Mouse (Mus musculus) brain, embryonic 14.5 days (tissue): ENCODE measurements at regions not wholly inside any gene's neighbourhood (a gene's known extent, or its start where the extent isn't known, plus 50 kb on each side); places are given as distances from the start of the nearest gene placed in this dataset.
A peak's percentile ranks its signal among the peaks of the same experiment; 100 is the strongest.

Experiments used
- DNase-seq: peaks from one replicate; pipeline ENCODE4 v3.0.0-alpha.2; 2011; ENCODE audit warnings: low read depth
- CTCF ChIP-seq: fragments of 200-500 bp; IDR thresholded peaks from 2 replicates; pipeline ENCODE4 v1.5.1; 2012; ENCODE audit warnings: inconsistent platforms, mild to moderate bottlenecking, moderate library complexity, borderline replicate concordance; ENCODE audit not compliant: insufficient read depth, insufficient read length; ENCODE audit errors: extremely low read depth
- POLR2A ChIP-seq: fragments of 200-500 bp; IDR thresholded peaks from 2 replicates; pipeline ENCODE4 v1.6.1; 2012; ENCODE audit warnings: mild to moderate bottlenecking, inconsistent platforms, borderline replicate concordance; ENCODE audit not compliant: poor library complexity, insufficient read depth, insufficient read length, severe bottlenecking; ENCODE audit errors: extremely low read depth

- peak; percentile 46 for DNase-seq
- TF ChIP-seq POLR2A = no peak
- TF ChIP-seq CTCF = no peak
These were observed 53.4 kb upstream of the Trpc3 start for GRCm38 (mm10) chr3:36743399-36743798.

GRCm38 (mm10) chr3:36754358-36754950, 64.5 kb upstream of the Trpc3 start:
- TF ChIP-seq POLR2A (no peak), CTCF (no peak)
- no peak for DNase-seq

- DNase-seq = no peak
- TF ChIP-seq POLR2A = no peak
- TF ChIP-seq CTCF = no peak
These were observed 72.2 kb upstream of the Trpc3 start for GRCm38 (mm10) chr3:36762065-36762653.

- TF ChIP-seq POLR2A (no peak), CTCF (no peak)
- no peak for DNase-seq
These were observed 72.9 kb upstream of the Trpc3 start for GRCm38 (mm10) chr3:36762847-36763246.

- no peak for TF ChIP-seq POLR2A
- no peak for TF ChIP-seq CTCF
These were observed 74.8 kb upstream of the Trpc3 start for GRCm38 (mm10) chr3:36764741-36765140.

GRCm38 (mm10) chr3:36770096-36770495, 80.1 kb upstream of the Trpc3 start:
- TF ChIP-seq POLR2A = no peak
- TF ChIP-seq CTCF = no peak

More at GRCm38 (mm10) chr3:36764741-36765140, 74.8 kb upstream of the Trpc3 start:
- DNase-seq = no peak

GRCm38 (mm10) chr3:36771011-36771410, 81.0 kb upstream of the Trpc3 start:
- no peak for DNase-seq
- no peak for TF ChIP-seq CTCF
- TF ChIP-seq POLR2A = no peak

More at GRCm38 (mm10) chr3:36770096-36770495, 80.1 kb upstream of the Trpc3 start:
- DNase-seq = no peak

GRCm38 (mm10) chr3:36774023-36774422, 84.1 kb upstream of the Trpc3 start:
- peak; percentile 73 for DNase-seq
- TF ChIP-seq POLR2A (no peak), CTCF (no peak)

- TF ChIP-seq CTCF (no peak), POLR2A (no peak)
- no peak for DNase-seq
These were observed 84.5 kb upstream of the 4932438A13Rik start for GRCm38 (mm10) chr3:36778448-36778847.

GRCm38 (mm10) chr3:36786581-36786980, 76.3 kb upstream of the 4932438A13Rik start:
- no peak for TF ChIP-seq POLR2A
- no peak for TF ChIP-seq CTCF
- DNase-seq = no peak

GRCm38 (mm10) chr3:36790245-36790644, 72.7 kb upstream of the 4932438A13Rik start:
- no peak for TF ChIP-seq POLR2A
- no peak for TF ChIP-seq CTCF

GRCm38 (mm10) chr3:36797025-36797424, 65.9 kb upstream of the 4932438A13Rik start:
- peak; percentile 18 for DNase-seq
- no peak for TF ChIP-seq CTCF
- TF ChIP-seq POLR2A = no peak

More at GRCm38 (mm10) chr3:36790245-36790644, 72.7 kb upstream of the 4932438A13Rik start:
- no peak for DNase-seq
